Mouse (Mus musculus): ENCODE measurements around the gene Gse1.

DNA sequence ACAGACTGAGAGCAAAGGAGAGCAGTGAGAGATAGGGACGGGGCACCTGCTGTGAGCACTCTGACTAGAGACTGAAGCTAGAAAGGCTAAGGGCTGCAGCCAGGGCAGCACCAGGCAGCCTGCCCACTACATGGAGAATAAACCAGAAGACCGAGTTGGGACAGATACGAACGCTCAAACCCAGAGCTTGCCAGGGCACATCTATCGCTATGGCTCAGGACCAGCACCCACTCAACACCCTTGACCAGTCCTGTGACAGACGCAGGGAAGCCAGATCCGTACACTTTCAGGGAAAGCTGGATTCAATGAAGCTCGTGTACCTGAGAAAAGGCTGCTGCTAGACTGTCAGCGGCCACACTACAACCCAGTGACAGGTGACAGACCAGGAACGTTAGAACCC is 357.3 kb downstream of the Gse1 start:
- no peak for TF ChIP-seq CTCF (conservative IDR thresholded peaks at IDR 0.05; ENCODE audit: insufficient read depth, insufficient read length, low read depth, low read length)
- no peak for TF ChIP-seq POLR2A (IDR thresholded peaks at IDR 0.05; ENCODE audit: low read depth, low read length)

Measured in kidney, adult 2 months (tissue).